ENCODE assay signal across 22 mouse cellular contexts in the genomic region with DNA sequence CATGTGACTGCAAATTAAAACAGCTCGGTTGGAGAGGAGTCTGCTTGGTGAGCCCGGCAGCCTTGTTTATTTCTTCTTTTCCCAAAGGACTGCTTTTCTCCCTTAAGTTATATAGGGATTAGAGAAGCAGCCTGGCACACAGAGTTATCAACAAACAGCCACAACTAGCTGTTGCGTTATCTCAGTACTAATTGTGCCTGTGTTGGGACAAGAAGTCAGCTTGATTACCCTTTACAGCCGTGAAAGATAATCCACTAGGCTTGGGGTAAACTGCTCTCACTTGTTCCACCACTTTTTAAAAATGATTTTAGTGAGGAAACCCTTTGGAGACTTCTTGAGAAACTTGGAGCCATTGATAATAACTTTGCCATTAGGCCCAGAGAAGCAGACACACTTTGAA. TPM values are rescaled to one million over a fixed set of nuclear protein-coding genes. Genes with fewer than 3 reads are reported as not detected.
A peak's percentile ranks its signal among the peaks of the same experiment; 100 is the strongest.
DNase-seq lines count a peak whose midpoint lies in the region; ATAC-seq lines count a peak whose summit lies in the region.
"Had no signal": no experiment of that assay in that cellular context is flagged by ENCODE, and none has a peak within 500 bp of the region (broad histone marks: within the 10 kb centered on the region; RNA-seq: fewer than 3 reads in every experiment).

No protein-coding gene starts in this region.

- no peak for ATAC-seq in embryonic facial prominence, embryonic 15.5 days (ENCODE audit: insufficient number of reproducible peaks, low FRiP score, low TSS enrichment, low read depth)
- ATAC-seq in limb, embryonic 13.5 days (ENCODE audit: low FRiP score, low read depth) = no peak
- peak; percentile 65 for ATAC-seq in liver, embryonic 12.5 days
- peak; percentile 45 for ATAC-seq in megakaryocyte progenitor cell, adult 5-6 weeks (replicated peaks; ENCODE audit: poor library complexity)
- ATAC-seq: forebrain, postnatal 0 days; hindbrain, embryonic 16.5 days; intestine, postnatal 0 days had no signal

- WGBS in embryonic facial prominence, embryonic 15.5 days = 20% methylated on average over 4 of the region's 4 CpGs
- WGBS in embryonic facial prominence, embryonic 10.5 days = 34% methylated on average over 4 of the region's 4 CpGs
- WGBS in limb, embryonic 13.5 days = 21% methylated on average over 4 of the region's 4 CpGs
- WGBS in limb, embryonic 10.5 days = 24% methylated on average over 4 of the region's 4 CpGs
- 21% methylated on average over 4 of the region's 4 CpGs for WGBS in liver, embryonic 12.5 days (ENCODE audit: insufficient replicate concordance)

- peaks cover 91% of the 10 kb centered on the region for H3K4me1 ChIP-seq in embryonic facial prominence, embryonic 15.5 days
- H3K4me1 ChIP-seq in embryonic facial prominence, embryonic 10.5 days = peaks cover 97% of the 10 kb centered on the region
- H3K4me1 ChIP-seq in limb, embryonic 13.5 days = peaks cover 95% of the 10 kb centered on the region
- peaks cover 94% of the 10 kb centered on the region for H3K4me1 ChIP-seq in limb, embryonic 10.5 days
- peaks cover 71% of the 10 kb centered on the region for H3K4me1 ChIP-seq in liver, embryonic 12.5 days

- no peak for DNase-seq in embryonic facial prominence, embryonic 10.5 days (ENCODE audit: low spot score)
- no peak for DNase-seq in limb, embryonic 10.5 days (ENCODE audit: low spot score)
- no peak for DNase-seq in adrenal gland, adult 18-20 months (ENCODE audit: low spot score in 2 of 2)
- DNase-seq in thymus, postnatal 4 days = no peak
- DNase-seq: adrenal gland, postnatal 25 days; cerebellum, adult 11 months; cerebellum, adult 9-11 months; forebrain, postnatal 0 days; gastrocnemius, postnatal 36 days; lung, adult 2 months; lung, postnatal 14 days; midbrain, embryonic 14.5 days; thymus, adult 18-20 months had no signal

- H3K9me3 ChIP-seq in embryonic facial prominence, embryonic 15.5 days (replicated peaks) = no peaks in the 10 kb centered on the region
- H3K9me3 ChIP-seq in embryonic facial prominence, embryonic 10.5 days = no peaks in the 10 kb centered on the region
- H3K9me3 ChIP-seq in limb, embryonic 13.5 days = no peaks in the 10 kb centered on the region
- H3K9me3 ChIP-seq in limb, embryonic 10.5 days (replicated peaks) = no peaks in the 10 kb centered on the region
- H3K9me3 ChIP-seq in liver, embryonic 12.5 days (replicated peaks) = no peaks in the 10 kb centered on the region
- H3K9me3 ChIP-seq: forebrain, embryonic 10.5 days; heart, embryonic 10.5 days; neural tube, embryonic 12.5 days had no signal

- peak overlapping the region; percentile 36; the same call in 1 of the 2 replicates for H3K27ac ChIP-seq in embryonic facial prominence, embryonic 15.5 days (replicated peaks)
- H3K27ac ChIP-seq in embryonic facial prominence, embryonic 10.5 days (replicated peaks) = no peak overlapping the region
- H3K27ac ChIP-seq in limb, embryonic 13.5 days = peak overlapping the region; percentile 22; the same call in 1 of the 2 replicates
- H3K27ac ChIP-seq in limb, embryonic 10.5 days = no peak overlapping the region
- H3K27ac ChIP-seq in liver, embryonic 12.5 days = peak overlapping the region; percentile 62
- H3K27ac ChIP-seq: forebrain, embryonic 10.5 days; heart, embryonic 10.5 days; neural tube, embryonic 12.5 days had no signal

- H3K4me3 ChIP-seq in embryonic facial prominence, embryonic 15.5 days (replicated peaks) = no peak overlapping the region
- H3K4me3 ChIP-seq in embryonic facial prominence, embryonic 10.5 days = no peak overlapping the region
- no peak overlapping the region for H3K4me3 ChIP-seq in limb, embryonic 13.5 days
- H3K4me3 ChIP-seq in limb, embryonic 10.5 days = no peak overlapping the region
- no peak overlapping the region for H3K4me3 ChIP-seq in liver, embryonic 12.5 days
- H3K4me3 ChIP-seq: forebrain, embryonic 10.5 days; heart, embryonic 10.5 days; neural tube, embryonic 12.5 days had no signal

- H3K4me2 ChIP-seq in embryonic facial prominence, embryonic 15.5 days (replicated peaks) = no peak overlapping the region
- H3K4me2 ChIP-seq in limb, embryonic 13.5 days (replicated peaks) = no peak overlapping the region
- H3K4me2 ChIP-seq in liver, embryonic 12.5 days = peak overlapping the region; percentile 82
- H3K4me2 ChIP-seq: neural tube, embryonic 12.5 days had no signal

- H3K27me3 ChIP-seq in embryonic facial prominence, embryonic 15.5 days = no peaks in the 10 kb centered on the region
- no peaks in the 10 kb centered on the region for H3K27me3 ChIP-seq in embryonic facial prominence, embryonic 10.5 days (replicated peaks; ENCODE audit: low read depth, poor library complexity, severe bottlenecking)
- no peaks in the 10 kb centered on the region for H3K27me3 ChIP-seq in limb, embryonic 13.5 days
- no peaks in the 10 kb centered on the region for H3K27me3 ChIP-seq in limb, embryonic 10.5 days (ENCODE audit: low read depth, poor library complexity, severe bottlenecking)
- no peaks in the 10 kb centered on the region for H3K27me3 ChIP-seq in liver, embryonic 12.5 days (replicated peaks)
- H3K27me3 ChIP-seq: neural tube, embryonic 12.5 days had no signal

- H3K9ac ChIP-seq in embryonic facial prominence, embryonic 15.5 days = no peak overlapping the region
- H3K9ac ChIP-seq in limb, embryonic 13.5 days = no peak overlapping the region
- no peak overlapping the region; the same call in 1 of the 2 replicates for H3K9ac ChIP-seq in liver, embryonic 12.5 days
- H3K9ac ChIP-seq: forebrain, postnatal 0 days; neural tube, embryonic 12.5 days had no signal

- no peaks in the 10 kb centered on the region for H3K36me3 ChIP-seq in embryonic facial prominence, embryonic 15.5 days
- peaks cover 22% of the 10 kb centered on the region for H3K36me3 ChIP-seq in embryonic facial prominence, embryonic 10.5 days (replicated peaks)
- peaks cover 18% of the 10 kb centered on the region for H3K36me3 ChIP-seq in limb, embryonic 13.5 days
- peaks cover 27% of the 10 kb centered on the region for H3K36me3 ChIP-seq in limb, embryonic 10.5 days
- no peaks in the 10 kb centered on the region for H3K36me3 ChIP-seq in liver, embryonic 12.5 days
- H3K36me3 ChIP-seq: heart, embryonic 10.5 days had no signal

RNA-seq across cellular contexts. Expression of a gene that starts 36.9 kb away (rescaled TPM):
- 34.4 and 41.3 TPM in 2 replicates for polyA plus RNA-seq in embryonic facial prominence, embryonic 15.5 days (2015; fragmentation: Nextera tagmentation; extraction: Ambion mirVana)
- polyA plus RNA-seq in embryonic facial prominence, embryonic 10.5 days (2016; fragmentation: Nextera tagmentation; extraction: Ambion mirVana) = 37.6 and 41.4 TPM in 2 replicates
- 49.3 and 54.9 TPM in 2 replicates for polyA plus RNA-seq in limb, embryonic 13.5 days (2015; fragmentation: Nextera tagmentation; extraction: Ambion mirVana)
- 33.8 and 45.4 TPM in 2 replicates for polyA plus RNA-seq in limb, embryonic 10.5 days (2016; fragmentation: Nextera tagmentation; extraction: Ambion mirVana)
- 8.8 and 9.7 TPM in 2 replicates for polyA plus RNA-seq in liver, embryonic 12.5 days (2016; fragmentation: Nextera tagmentation; extraction: Ambion mirVana)
- 13.3 and 19.2 TPM in 2 replicates for total RNA-seq in megakaryocyte progenitor cell, adult 5-6 weeks (2015)
- total RNA-seq in megakaryocyte progenitor cell, adult 5-6 weeks (2017) = 42.5 and 66.7 TPM in 2 replicates
- total RNA-seq in adrenal gland, adult 18-20 months (2021) = 10 to 100 TPM; 90.2 to 98.0 TPM

Comparison
In these comparisons a context has a peak if more than half of its experiments do, and no peak if none do; other contexts are left out.
1. H3K27ac ChIP-seq: peak in embryonic facial prominence, embryonic 15.5 days (single experiment), limb, embryonic 13.5 days (single experiment) and liver, embryonic 12.5 days (single experiment); none in embryonic facial prominence, embryonic 10.5 days (single experiment) and limb, embryonic 10.5 days (single experiment).
2. ATAC-seq: peak in liver, embryonic 12.5 days (single experiment) and megakaryocyte progenitor cell, adult 5-6 weeks (single experiment); none in embryonic facial prominence, embryonic 15.5 days (single experiment) and limb, embryonic 13.5 days (single experiment).